Mouse (Mus musculus): ENCODE data around the gene Atad5.

The Atad5 gene

GRCm38 (mm10) chr11:80183705-80184255 is 94.6 kb downstream of the Atad5 start, which contains the start of gene Rnf135:
Gene Rnf135, plus strand, starts transcription at chr11:80183851.
- DNase-seq, result peak; percentile 68

GRCm38 (mm10) chr11:80184531-80185071 is 95.4 kb downstream of the Atad5 start:
- DNase-seq, result no peak
